Mouse (Mus musculus) cerebellum, adult 11-12 months (tissue): ENCODE measurements at regions not wholly inside any gene's neighbourhood (a gene's known extent, or its start where the extent isn't known, plus 50 kb on each side); places are given as distances from the start of the nearest gene placed in this dataset.

Experiments
- DNase-seq: peaks from one replicate; pipeline ENCODE4 v3.0.0; 2022

GRCm38 (mm10) chr8:127994898-127995297, 363.5 kb upstream of the Nrp1 start:
- DNase-seq, result no peak

- DNase-seq, result no peak
These were observed 362.9 kb upstream of the Nrp1 start for GRCm38 (mm10) chr8:127995490-127995889.

GRCm38 (mm10) chr8:128002386-128002785, 356.0 kb upstream of the Nrp1 start:
- DNase-seq, result no peak

- DNase-seq, result no peak
These were observed 355.6 kb upstream of the Nrp1 start for GRCm38 (mm10) chr8:128002806-128003205.

GRCm38 (mm10) chr8:128003385-128003784, 355.0 kb upstream of the Nrp1 start:
- no peak for DNase-seq

GRCm38 (mm10) chr8:128003881-128004286, 354.5 kb upstream of the Nrp1 start:
- no peak for DNase-seq

GRCm38 (mm10) chr8:128009393-128010010, 348.9 kb upstream of the Nrp1 start:
- no peak for DNase-seq

GRCm38 (mm10) chr8:128017171-128017570, 341.2 kb upstream of the Nrp1 start:
- DNase-seq, result no peak

- DNase-seq, result no peak
These were observed 334.7 kb upstream of the Nrp1 start for GRCm38 (mm10) chr8:128023661-128024060.

- DNase-seq, result no peak
These were observed 333.6 kb upstream of the Nrp1 start for GRCm38 (mm10) chr8:128024774-128025222.

GRCm38 (mm10) chr8:128025251-128025856, 333.1 kb upstream of the Nrp1 start:
- peak; percentile 16 for DNase-seq

- no peak for DNase-seq
These were observed 331.4 kb upstream of the Nrp1 start for GRCm38 (mm10) chr8:128026981-128027380.

- no peak for DNase-seq
These were observed 327.8 kb upstream of the Nrp1 start for GRCm38 (mm10) chr8:128030335-128031280.

- no peak for DNase-seq
These were observed 324.3 kb upstream of the Nrp1 start for GRCm38 (mm10) chr8:128034127-128034526.

- no peak for DNase-seq
These were observed 322.7 kb upstream of the Nrp1 start for GRCm38 (mm10) chr8:128035672-128036071.

GRCm38 (mm10) chr8:128039341-128040064, 318.9 kb upstream of the Nrp1 start:
- DNase-seq, result no peak

- DNase-seq, result no peak
These were observed 315.5 kb upstream of the Nrp1 start for GRCm38 (mm10) chr8:128042877-128043276.

- no peak for DNase-seq
These were observed 315.0 kb upstream of the Nrp1 start for GRCm38 (mm10) chr8:128043392-128043791.

- no peak for DNase-seq
These were observed 302.2 kb upstream of the Nrp1 start for GRCm38 (mm10) chr8:128056251-128056650.

- no peak for DNase-seq
These were observed 300.6 kb upstream of the Nrp1 start for GRCm38 (mm10) chr8:128057845-128058244.

GRCm38 (mm10) chr8:128059817-128060216, 298.6 kb upstream of the Nrp1 start:
- no peak for DNase-seq

- no peak for DNase-seq
These were observed 294.2 kb upstream of the Nrp1 start for GRCm38 (mm10) chr8:128064211-128064610.

- DNase-seq, result no peak
These were observed 293.3 kb upstream of the Nrp1 start for GRCm38 (mm10) chr8:128065127-128065526.
